Mouse (Mus musculus) embryo, embryonic 11 days (tissue): Measurements from ENCODE around the gene Prpf40b.

Experiments
- DNase-seq: peaks from one replicate; pipeline ENCODE4 v3.0.0-alpha.2; 2015

The Prpf40b gene

DNA sequence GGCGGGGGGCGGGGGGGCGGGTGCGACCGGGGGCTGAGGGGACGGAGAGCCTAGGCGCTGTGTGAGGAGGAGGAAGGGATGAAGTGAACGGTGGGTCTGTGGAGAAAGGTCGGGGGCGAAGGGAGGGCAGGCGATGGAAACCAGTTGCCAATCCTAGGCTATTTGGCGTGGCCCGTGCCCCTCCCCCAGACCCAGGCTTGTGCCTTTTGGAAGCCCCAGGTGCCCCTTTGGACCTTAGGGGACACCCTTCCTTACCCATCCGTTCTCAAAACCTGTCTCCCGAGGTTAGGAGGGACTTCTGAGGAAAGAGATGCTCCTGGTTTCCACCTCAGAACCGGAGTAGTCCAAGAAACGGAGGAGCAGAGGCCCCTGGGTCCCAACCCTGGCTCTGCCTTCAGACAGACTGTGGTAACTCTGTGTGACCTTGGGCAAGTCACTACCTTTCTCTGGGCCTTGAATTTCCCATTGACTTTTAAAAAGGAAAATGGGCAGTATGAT lies 646 bp downstream of the Prpf40b start, which contains the start of gene Fam186b:
Fam186b (minus strand) TSS at position 405 of the 498 bp plus-strand sequence.
- DNase-seq = peak; percentile 61

DNA sequence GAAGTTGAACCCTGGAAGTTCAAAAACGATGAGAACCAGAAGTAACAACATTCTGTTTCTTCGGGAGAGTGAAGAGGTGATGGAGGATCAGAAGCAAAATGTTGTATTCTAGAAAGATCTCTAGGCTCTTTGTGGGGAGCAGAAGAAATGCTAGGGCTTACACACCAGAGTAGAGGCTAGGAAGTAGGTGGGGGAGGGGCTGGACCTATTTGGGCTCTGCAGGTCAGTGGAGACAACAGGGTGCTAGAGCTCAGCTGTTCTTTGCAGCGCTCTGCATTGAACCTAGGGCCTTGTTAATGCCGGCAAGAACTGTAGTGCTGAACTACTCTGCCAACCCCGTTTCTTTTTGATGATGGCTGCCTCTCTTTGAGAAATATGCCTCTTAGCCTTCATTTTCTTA lies 1.3 kb downstream of the Prpf40b start:
- no peak for DNase-seq

DNA sequence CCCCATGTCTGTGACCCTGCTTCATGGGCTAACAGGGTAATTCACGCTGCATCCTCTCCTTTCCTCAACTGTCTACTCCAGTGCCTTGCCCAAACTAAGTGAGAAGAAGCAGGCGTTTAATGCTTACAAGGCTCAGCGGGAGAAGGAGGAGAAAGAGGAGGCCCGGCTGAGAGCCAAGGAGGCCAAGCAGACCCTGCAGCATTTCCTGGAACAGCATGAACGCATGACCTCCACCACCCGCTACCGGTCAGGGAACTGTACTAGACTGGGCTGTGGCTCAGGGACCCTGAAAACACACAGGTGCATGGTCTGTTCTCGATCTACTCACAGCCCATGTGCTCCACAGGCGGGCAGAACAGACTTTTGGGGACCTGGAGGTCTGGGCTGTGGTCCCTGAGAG lies 12.6 kb downstream of the Prpf40b start:
- no peak for DNase-seq

DNA sequence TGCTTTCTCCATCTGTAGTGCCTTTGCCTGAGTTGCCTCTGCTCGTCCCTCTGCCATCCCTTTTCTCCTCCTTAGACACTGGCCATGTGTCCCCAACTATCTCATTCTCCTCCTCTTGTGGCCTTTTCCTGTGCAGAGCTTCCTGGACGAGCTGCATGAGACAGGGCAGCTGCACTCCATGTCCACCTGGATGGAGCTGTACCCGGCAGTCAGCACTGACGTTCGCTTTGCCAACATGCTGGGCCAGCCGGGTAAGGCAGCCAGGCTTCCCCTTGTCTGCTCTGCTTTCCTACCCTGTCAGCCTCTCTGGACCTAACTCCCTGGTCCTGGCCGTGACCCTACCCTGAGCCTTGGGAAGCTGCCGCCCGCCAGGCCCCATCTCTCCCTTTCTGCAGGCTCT lies 14.7 kb downstream of the Prpf40b start:
- no peak for DNase-seq

DNA sequence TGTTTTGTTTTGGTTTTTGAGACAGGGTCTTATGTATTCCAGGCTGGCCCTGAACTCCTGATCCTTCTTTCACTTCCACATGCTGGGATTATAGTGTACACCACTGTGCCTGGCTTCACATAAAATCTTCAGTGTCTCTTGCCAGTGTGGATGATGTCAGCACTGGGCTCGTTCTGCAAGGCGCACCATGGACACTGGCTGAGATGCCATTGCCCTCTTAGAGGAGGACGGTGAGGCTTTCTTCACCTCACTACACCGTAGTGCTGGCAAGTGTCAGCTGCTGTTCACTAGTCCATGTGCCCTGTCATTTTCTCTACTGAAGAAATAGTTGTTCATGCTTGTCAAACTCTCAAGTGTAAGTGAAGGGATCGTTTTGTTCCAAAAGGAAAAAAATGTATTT lies 15.7 kb downstream of the Prpf40b start:
- no peak for DNase-seq

DNA sequence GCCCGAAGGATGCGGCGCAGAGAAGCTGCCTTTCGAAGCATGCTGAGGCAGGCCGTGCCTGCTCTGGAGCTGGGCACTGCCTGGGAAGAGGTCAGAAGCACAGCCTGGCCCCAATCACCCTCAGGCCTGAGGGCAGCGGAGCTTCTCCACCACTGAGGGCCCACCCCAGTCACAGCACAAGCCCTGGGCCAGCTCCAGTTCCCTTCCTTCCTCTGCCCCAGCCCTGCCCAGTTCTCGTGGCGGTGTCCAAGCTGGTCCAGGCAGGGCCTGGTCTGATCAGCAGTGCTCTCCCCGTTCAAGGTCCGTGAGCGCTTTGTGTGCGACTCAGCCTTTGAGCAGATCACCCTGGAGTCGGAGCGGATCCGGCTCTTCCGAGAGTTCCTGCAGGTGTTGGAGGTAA lies 20.0 kb downstream of the Prpf40b start:
- DNase-seq = no peak

DNA sequence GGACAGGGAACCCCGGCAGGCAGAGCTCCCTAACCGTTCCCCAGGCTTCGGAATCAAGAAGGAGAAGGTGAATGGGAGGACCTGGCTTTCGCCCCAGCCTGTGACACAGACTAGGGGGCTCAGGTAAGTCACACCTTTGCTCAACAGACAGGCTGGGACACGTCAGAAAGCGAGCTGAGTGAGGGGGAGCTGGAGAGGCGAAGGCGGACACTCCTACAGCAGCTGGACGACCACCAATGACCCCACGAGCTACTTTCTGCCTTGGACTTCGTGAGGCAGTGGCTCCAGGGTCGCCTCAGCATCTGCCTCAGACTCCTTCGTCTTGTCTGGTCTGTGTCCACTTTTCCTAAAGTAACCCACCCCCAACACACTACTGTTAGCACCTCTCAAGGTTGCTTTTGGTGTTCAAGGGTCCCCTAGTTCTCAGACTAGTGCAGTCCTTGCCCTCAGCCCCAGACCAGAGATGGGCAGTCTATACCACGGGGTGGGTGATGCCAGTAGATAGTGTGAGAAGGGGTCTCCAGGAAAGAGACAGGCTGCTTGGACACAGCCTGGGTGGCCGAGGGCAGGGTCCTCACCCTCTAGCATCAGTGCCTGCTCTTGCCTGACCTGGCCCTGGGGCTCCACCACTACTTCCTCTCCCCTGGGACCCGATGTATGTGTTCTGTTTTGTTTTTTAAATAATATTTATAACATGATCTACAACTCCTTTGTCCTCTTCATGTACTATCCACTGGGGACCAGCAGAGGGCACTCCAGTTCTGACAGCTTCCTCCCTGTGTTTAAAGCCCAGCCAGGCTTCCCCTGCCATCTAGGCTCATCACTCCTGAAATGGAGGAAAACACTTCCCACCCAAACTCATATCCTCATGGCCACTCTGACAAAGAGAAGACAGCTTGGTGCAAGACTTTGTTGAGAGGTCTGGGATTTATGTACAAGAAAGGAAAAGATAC lies 21.7 kb downstream of the Prpf40b start:
- peak; percentile 80 for DNase-seq

DNA sequence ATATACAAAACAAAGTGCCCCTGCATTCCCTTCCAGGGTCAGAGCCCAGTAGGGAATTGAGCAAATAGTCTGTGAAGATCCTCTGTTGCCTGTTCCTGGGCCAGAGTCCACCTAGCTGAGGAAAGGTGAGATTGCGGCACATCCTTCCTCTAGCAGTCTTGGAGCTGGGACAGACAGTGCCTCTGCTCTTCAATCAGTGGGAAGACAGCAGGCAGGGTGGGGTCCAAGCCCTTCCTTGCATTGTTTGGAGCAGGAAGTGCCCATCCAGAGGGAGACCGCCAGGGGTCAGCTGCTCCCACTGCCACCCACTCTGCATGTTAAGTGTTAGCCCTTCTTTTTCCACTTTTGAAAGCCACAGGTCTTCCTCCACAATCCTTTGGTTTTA lies 22.4 kb downstream of the Prpf40b start:
- DNase-seq = no peak

DNA sequence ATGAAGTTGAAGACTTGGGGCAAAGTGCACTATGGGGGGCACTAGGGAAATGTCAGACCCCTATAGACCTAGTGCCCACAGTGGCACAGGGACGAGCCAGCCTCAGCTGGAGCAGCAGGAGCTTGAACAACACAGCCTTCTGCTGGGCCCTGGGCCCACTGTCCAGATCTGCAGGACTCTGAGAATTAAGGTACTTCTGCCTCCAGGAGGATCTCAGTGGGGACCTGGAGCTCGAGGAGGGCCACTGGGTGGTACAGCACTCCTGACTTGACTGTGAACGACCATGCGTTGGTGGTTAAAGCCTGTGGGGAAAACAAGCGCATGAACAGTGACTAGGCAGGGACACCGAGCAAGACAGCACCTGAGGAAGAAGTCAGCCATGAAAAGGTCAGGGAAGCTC lies 23.2 kb downstream of the Prpf40b start:
- no peak for DNase-seq

DNA sequence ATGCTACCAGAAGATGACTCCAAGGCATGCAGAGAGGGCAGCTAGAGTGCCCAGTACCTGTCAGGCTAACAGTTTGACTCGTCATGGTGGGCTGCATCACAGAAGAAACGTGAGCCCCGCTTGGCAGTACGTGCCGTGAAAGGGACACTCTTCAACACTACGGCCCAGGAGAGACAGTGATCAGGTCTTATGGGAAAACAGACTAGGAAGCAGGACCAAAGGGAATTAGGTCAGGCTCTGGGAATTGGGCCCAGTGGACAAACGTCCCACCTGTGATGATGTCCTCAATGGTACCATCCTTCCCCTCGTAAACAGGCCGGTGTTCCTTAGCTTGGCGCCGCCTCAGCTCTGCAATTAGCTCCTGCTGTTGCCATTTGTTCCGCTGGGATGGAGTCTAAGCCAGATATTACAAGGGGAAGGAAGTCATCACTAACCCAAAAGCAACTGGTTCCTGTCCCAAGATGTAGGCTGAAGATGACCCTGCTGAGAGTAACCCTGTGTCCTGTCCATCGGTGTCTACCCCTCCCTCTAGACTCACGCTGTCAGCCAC lies 24.0 kb downstream of the Prpf40b start:
- no peak for DNase-seq

DNA sequence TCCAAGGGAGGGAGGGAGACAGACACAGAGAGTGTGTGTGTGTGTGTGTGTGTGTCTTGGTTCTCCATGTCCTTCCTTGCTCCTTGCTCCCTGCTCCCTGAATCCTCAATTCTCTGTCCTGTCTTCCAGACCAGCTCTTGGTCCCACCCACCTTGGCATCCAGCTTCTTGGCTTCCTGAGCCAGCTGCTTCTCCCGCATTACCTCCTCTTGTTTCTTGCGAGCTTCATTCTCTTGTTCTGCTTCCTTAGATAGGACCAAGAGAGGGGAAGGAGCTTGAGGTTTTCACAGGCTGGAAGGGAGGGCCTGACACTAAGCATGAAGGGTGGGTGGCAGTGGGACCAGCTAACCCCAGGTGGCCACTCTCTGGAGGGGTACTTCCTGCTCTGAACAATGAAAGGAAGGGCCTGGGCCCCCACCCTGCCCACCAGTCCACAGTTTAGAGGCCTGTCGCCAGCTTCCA lies 24.6 kb downstream of the Prpf40b start:
- no peak for DNase-seq

DNA sequence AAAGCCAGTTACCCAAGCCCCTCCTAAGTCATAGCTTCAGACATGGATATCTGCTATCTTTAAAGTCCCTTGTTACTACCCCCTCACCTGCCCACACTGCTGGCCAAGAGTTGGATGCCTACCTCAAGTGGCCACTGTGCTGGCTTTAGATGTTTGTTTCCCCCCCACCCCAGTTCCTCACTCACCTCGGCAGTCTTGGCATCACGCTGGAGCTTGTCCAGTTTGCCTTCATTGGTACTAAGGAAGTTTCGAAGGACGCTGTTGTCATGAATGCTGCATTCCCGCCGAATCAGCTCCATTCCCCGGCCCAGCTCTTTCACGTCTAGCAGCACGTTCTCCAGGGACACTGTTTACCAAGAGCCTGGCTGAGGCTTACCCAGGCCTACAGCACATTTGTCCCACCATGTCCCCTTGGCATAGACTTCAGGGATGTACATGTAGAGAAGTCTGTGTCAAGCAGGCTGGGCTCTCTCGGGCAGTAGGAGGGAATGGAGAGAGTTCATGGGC lies 25.3 kb downstream of the Prpf40b start:
- no peak for DNase-seq

DNA sequence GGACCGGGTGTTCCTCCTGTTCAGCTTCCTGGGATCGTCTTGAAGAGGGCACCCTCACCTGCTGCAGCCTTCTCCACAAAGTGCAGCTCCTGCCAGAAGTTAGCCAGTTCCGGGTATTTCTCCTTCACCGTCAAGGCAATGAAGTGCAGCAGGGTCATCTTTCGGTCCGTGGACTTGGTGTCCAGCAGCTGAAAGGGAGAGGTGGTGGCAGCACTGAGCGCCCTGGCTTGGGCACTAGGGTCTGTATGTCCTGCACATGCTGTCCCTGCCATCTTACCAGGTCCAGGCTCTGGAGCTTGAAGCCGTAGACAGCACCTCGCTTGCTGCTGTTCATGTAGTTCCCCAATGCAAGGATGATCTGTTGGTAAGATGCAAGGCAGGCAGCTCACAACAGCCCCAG lies 26.1 kb downstream of the Prpf40b start:
- no peak for DNase-seq

DNA sequence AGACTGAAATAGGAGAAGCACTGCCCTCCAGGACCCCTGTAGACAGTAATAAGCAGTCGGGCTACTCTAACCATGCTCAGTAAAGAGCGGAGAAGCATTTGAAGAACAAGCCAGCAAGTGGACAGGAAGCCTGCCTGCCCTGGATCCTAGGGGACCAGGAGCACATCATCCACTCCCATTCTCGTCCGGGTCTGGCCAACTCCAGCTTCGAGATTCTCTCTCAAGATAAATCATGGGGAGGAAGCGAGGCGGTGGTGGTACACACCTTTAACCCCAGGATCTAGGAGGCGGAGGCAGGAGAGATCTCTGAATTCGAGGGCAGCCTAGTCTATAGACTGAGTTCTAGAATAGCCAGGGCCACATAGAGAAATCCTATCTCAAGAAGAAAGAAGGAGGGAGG lies 29.3 kb downstream of the Prpf40b start:
- DNase-seq = no peak

DNA sequence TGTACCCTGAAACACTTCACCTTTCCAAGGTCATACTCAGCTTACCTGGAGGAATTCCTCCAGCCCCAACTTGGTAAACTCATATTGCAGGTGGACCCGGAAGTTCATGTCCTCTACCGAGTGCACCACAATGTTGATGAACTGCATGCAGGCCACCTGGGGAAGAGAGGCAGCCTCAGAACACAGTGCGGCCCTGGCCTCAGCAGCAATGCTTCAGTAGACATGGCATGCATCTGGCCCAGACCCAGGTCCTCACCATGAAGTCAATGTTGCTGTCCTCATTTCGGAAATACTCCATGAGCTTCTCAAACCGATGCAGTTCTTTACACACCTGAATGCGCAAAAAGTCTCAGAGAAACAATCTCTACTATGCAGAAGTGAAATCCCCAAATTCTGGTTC lies 30.7 kb downstream of the Prpf40b start:
- no peak for DNase-seq

DNA sequence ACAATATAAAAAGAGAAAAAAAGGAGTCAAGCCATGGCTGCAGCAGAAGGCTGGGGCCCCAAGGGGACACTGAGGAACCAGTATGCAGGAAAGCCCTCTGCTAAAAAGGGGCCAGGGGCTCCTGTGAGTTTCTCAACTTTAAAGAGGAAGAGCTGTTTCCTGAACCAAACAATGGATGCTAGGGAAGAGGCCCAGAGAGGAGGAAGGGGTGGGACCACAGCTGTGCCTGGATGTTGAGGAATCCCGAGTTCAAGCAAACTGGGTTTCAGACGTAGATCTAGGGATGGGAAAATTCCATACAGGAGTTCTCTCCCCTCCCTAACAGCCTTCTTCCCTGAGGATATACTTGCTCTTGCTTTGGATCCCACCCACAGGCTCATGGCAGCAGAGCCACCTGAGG lies 31.5 kb downstream of the Prpf40b start:
- no peak for DNase-seq

DNA sequence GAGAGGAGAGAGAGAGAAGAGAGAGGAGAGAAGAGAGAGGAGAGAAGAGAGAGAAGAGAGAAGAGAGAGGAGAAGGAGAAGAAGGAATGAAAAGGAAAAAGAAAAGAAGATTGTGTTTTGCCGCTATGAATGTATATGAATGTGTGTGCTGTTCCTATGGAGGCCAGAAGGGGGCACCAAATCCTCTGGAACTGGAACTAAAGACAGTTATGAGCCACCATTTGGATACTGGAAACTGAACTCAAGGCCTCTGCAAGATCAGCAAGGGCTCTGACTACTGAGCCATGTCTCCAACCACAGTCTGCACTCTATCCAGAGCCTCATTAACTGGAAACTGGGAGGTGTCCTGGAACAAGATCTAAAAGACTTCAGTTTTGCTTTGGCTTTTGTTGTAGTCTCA lies 32.1 kb downstream of the Prpf40b start:
- DNase-seq = peak; percentile 45

DNA sequence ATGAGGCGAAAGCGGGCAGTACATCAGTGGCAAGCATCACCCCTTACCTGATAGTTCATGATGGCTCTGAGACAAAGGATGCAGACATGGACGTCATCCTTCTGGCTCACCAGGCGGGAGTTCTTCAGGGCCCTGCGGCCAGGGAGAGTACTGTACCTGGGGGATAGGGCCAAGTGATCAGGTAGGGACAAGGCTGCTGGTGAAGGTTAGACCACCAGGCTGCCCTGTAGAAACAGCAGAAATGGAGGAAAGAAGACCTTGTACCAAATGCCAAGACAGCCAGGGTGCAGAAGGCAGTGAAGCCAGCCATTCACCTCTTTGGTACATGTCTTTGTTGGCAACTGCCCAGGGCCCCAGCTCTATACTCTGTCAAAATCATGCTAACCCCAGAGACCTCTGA lies 33.1 kb downstream of the Prpf40b start:
- no peak for DNase-seq

DNA sequence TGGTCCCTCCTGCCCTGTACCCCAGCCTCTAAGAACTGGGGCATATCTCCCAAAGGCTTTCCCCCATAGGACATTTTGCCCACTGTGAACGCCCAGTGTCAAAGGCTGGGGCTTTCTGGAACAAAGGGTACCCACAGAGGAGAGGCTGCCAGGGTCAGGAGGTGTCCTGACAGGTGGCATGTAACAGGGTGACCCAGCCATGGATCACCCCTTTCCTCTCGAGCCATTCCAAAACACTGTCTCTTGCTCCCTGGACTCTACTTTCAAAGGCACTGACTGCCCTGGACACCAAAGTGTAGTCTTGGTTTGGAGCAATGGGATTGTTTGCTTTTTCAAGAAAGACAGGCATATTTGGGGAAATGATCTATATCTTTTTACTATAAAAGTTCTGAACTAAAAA lies 35.4 kb downstream of the Prpf40b start:
- no peak for DNase-seq

DNA sequence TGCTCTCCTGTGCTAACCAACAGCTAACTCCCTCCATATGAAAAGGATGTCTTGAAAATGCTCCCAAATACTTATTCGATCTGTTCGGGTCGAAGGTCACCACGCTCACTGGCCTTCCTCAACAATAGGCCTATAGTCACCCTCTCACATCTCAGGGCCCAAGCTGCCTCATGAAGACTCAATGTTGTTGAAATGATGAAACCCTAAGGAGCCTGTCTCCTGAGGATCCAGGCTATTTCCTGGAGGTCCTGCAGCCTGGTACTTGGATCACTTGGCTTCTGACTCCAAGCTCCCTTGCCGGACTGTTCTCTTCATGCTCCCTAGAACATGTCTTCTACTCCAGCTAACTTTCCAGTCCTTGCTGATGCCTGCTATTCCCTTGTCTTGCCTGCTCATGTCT lies 36.5 kb downstream of the Prpf40b start:
- DNase-seq = no peak

DNA sequence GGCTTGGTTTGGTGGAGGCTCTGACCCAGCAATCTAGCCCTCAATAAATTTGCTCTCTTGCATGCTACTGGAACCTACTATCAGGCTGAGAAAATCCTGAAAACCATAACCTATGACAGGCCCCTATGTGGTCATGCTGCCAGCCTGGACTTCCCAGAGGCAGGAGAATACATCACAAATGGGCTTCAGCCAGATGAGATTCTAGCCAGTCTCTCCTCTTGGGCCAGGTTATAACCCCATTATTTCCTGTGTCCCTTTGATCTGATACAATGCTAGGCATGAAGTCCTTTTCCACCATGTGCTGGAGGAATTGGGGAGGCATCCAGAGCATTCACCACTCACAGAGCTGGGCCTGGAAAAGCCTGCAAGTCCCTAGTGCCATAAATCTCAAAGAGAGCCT lies 37.2 kb downstream of the Prpf40b start:
- no peak for DNase-seq

DNA sequence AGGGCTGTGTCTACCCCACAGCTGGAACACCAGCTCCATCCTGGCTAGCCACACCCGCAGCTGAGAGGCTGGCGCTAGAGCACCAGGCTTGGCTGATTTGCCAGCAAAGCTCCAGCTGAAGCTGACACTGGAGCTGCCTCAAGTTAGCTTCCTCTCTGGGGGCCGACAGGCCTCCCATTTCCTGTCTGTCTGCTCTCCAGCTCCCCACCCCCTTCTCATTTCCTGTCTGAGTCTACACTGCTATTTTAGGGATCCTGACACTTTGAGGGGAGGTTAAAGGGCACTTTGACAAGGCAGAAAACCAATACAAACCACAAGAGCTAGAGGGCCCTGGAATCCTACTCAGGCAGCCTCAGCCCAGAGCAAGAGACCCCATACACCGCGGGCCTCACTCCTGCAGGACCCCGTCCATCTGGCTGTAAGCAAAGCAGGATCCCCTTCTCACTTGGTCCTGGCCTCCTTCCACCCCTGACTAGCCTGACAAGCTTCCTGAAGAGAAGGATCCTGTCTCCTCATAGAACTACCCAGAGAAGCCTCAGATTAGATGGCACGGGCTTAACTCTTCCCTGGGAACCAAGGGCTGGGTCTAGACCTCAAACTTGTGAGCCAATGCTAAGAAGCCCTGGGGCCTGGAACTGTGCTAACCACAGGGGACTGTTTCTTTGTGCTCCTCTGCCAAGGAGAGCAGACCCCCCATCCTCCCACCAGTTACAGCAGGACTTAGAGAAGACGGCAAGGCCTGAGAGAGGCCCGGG lies 38.2 kb downstream of the Prpf40b start:
- DNase-seq = peak; percentile 91

DNA sequence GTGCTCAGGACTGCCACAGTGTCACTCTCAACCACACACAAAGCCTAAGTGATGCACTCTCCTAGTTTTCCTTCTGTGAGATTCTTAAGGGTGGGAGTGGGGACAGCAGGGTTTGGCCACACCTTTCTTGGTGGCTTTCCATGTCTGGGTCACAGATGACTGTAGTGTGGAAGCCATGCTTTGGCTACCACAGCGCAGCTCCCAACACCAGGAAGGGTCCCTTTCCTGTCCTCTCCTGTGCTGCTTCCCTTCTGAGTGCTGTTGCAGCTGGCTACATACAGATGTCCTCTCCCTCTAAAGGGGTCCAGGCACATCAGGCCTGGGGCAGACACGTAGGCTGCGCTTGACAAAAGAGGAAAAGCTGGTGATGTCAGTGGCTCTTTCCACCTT lies 38.8 kb downstream of the Prpf40b start:
- DNase-seq = no peak
